Mouse (Mus musculus) cerebellum, adult 8-10 months (tissue): ENCODE data around the gene Smpdl3a.

ENCODE experiments used
- DNase-seq: peaks from one replicate; pipeline ENCODE4 v3.0.0; 2022

Gene Smpdl3a

GRCm38 (mm10) chr10:57794018-57794417, at the start of gene Smpdl3a:
Smpdl3a (plus strand) TSS chr10:57794335.
- DNase-seq, result no peak

GRCm38 (mm10) chr10:57745452-57745851, 48.7 kb upstream of the Smpdl3a start:
- no peak for DNase-seq

GRCm38 (mm10) chr10:57747127-57747526, 47.0 kb upstream of the Smpdl3a start:
- no peak for DNase-seq

GRCm38 (mm10) chr10:57753343-57753742, 40.8 kb upstream of the Smpdl3a start:
- no peak for DNase-seq

GRCm38 (mm10) chr10:57755201-57755736, 38.9 kb upstream of the Smpdl3a start:
- DNase-seq, result no peak

GRCm38 (mm10) chr10:57758999-57759398, 35.1 kb upstream of the Smpdl3a start:
- no peak for DNase-seq

GRCm38 (mm10) chr10:57760694-57761093, 33.4 kb upstream of the Smpdl3a start:
- DNase-seq, result no peak

GRCm38 (mm10) chr10:57763044-57763443, 31.1 kb upstream of the Smpdl3a start:
- no peak for DNase-seq

- no peak for DNase-seq
These were observed 10.6 kb upstream of the Smpdl3a start for GRCm38 (mm10) chr10:57783289-57784130.

- DNase-seq, result peak; percentile 57
These were observed 9.8 kb upstream of the Smpdl3a start for GRCm38 (mm10) chr10:57784131-57784875.

GRCm38 (mm10) chr10:57784876-57785150, 9.3 kb upstream of the Smpdl3a start, which contains the start of gene Fabp7:
Fabp7 (plus strand) TSS chr10:57784881.
- no peak for DNase-seq

- no peak for DNase-seq
These were observed 8.6 kb upstream of the Smpdl3a start for GRCm38 (mm10) chr10:57785552-57785951.

GRCm38 (mm10) chr10:57792957-57793356, 1.2 kb upstream of the Smpdl3a start:
- DNase-seq, result no peak

- peak; percentile 25 for DNase-seq
These were observed 641 bp downstream of the Smpdl3a start for GRCm38 (mm10) chr10:57794491-57795461.

GRCm38 (mm10) chr10:57795542-57795941, 1.4 kb downstream of the Smpdl3a start:
- DNase-seq, result peak; percentile 7

- peak; percentile 15 for DNase-seq
These were observed 1.9 kb downstream of the Smpdl3a start for GRCm38 (mm10) chr10:57796057-57796456.

- no peak for DNase-seq
These were observed 5.4 kb downstream of the Smpdl3a start for GRCm38 (mm10) chr10:57799486-57799885.

- DNase-seq, result no peak
These were observed 13.6 kb downstream of the Smpdl3a start for GRCm38 (mm10) chr10:57807754-57808153.

GRCm38 (mm10) chr10:57812161-57812856, 18.2 kb downstream of the Smpdl3a start:
- DNase-seq, result no peak

GRCm38 (mm10) chr10:57814295-57814694, 20.2 kb downstream of the Smpdl3a start:
- no peak for DNase-seq

GRCm38 (mm10) chr10:57815869-57816268, 21.7 kb downstream of the Smpdl3a start:
- no peak for DNase-seq

GRCm38 (mm10) chr10:57819209-57819608, 25.1 kb downstream of the Smpdl3a start:
- DNase-seq, result no peak
